Mouse (Mus musculus) olfactory bulb, adult 2 months (tissue): ENCODE data around the gene Prr5l. TPM values are rescaled to one million over a fixed set of nuclear protein-coding genes. Genes with fewer than 3 reads are reported as not detected.

ENCODE experiments used
- H3K27ac ChIP-seq: fragments of 200-500 bp; 2 replicates; pipeline ENCODE4 v1.5.1; 2012; ENCODE audit warnings: low read depth, low read length; ENCODE audit not compliant: insufficient read depth
- H3K4me1 ChIP-seq: fragments of 200-500 bp; 2 replicates; pipeline ENCODE4 v1.6.1; 2012; ENCODE audit warnings: low read length; ENCODE audit not compliant: control insufficient read depth, insufficient read depth
- H3K4me3 ChIP-seq: fragments of 200-500 bp; 2 replicates; pipeline ENCODE4 v1.5.1; 2012; ENCODE audit warnings: mild to moderate bottlenecking, low read depth, low read length, moderate library complexity; ENCODE audit not compliant: insufficient read depth
- CTCF ChIP-seq: fragments of 200-500 bp; IDR thresholded peaks from 2 replicates; pipeline ENCODE4 v1.5.1; 2012; ENCODE audit warnings: low read depth, mild to moderate bottlenecking, low read length, moderate library complexity; ENCODE audit not compliant: insufficient read depth
- POLR2A ChIP-seq: fragments of 200-500 bp; IDR thresholded peaks from 2 replicates; pipeline ENCODE4 v1.6.1; 2012; ENCODE audit warnings: mild to moderate bottlenecking, low read depth, low read length, moderate library complexity; ENCODE audit not compliant: insufficient read depth
- WGBS: fragments of 180-500 bp; shearing (Covaris S2); methylation state at CpG from one replicate; pipeline ENCODE4 v1.1.7; 2018; 5-methylcytosine and 5-hydroxymethylcytosine counted together
- polyA plus RNA-seq: library from polyadenylated mRNA; stranded (reverse); fragments of >200 nt; gene quantifications from 2 replicates; pipeline ENCODE4 v1.2.4, GENCODE M21; 2012; ENCODE audit warnings: low replicate concordance; ENCODE audit not compliant: missing spikeins, insufficient read depth, insufficient read length

Prr5l gene
- polyA plus RNA-seq, 1 experiment: not detected

DNA sequence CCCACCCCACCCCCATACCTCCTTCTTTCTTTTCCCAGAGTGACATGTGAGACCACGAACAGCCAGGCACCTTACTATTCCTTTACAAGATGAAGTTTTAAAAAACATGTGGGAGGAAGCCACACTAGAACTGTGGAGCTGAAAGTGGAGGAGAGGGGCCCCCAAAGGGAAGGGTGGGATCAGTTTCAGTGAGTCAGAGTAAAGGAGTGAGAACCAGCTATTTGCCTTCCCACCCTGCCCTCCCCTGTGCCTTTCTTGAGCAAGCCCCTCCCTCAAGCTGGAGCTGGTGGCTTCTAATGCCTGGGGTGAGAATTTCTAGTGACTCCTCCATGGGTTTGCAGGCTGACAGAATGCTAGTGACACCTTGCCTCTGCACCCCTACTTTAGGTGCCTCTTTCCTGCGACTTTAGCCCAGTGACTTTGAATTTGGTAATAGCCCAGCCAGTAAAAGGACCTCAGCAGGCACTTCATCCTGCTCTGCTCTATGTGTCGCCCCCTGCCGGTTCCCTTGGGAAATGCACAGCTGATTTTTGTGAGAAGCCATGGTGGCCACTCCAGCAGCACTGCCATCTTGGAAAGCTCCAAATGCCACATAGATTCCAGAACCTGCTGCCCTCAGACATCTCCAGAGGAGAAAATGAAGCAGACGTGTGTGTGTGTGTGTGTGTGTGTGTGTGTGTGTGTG lies 67.4 kb downstream of the Prr5l start:
- 32% methylated on average over 5 of the region's 5 CpGs for WGBS
- no peaks in the 10 kb centered on the region for H3K4me1 ChIP-seq
- TF ChIP-seq CTCF (peak; percentile 41; the same call in 1 of the 2 replicates), POLR2A (no peak)
- H3K27ac ChIP-seq: no peak overlapping the region
- no peak overlapping the region for H3K4me3 ChIP-seq

DNA sequence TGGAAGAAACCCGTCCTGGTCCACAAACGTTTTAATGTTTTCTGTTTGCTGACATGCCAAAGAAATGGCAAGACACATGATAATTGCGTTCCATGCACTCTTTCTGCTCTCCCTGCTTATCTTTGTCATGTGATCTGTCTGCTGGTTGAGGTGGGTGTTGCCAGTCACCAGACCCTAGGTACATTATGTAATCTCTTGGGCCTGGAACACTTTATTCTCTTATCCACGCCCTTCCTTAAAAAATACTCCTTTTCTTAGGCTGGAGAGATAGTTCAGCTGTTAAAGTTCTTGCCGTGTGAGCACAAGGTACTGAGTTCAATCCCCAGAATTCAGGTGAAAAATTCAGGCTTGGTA lies 68.6 kb downstream of the Prr5l start:
- H3K4me1 ChIP-seq: no peaks in the 10 kb centered on the region
- TF ChIP-seq CTCF (no peak), POLR2A (no peak)
- H3K27ac ChIP-seq: no peak overlapping the region
- no peak overlapping the region for H3K4me3 ChIP-seq
- WGBS: 90% methylated on average over 5 of the region's 5 CpGs

GRCm38 (mm10) chr2:101813581-101814271 lies 69.1 kb downstream of the Prr5l start:
- WGBS: 82% methylated on average over 6 of the region's 6 CpGs
- Histone ChIP-seq H3K4me1 (no peaks in the 10 kb centered on the region), H3K27ac (no peak overlapping the region), H3K4me3 (no peak overlapping the region)
- TF ChIP-seq CTCF (no peak), POLR2A (no peak)

DNA sequence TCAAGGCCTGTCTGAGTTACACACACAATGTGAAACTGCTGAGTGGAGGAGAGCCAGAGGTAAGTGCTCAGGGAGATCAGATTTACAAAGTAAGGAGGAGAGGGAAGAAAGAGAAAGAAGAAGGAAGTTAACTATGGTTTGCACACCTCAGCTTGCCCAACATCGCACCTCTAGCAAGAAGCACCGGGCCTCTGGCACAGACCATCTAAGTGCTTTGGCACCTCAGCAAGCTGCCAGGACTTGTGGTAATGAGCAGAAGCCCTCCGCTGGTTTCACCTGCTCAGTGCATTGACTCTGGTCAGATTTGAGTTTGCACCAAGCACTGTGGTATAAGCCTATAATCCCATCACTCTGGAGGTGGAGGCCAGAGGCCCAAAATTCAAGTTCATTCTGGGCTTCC lies 70.9 kb downstream of the Prr5l start:
- Histone ChIP-seq H3K4me1 (no peaks in the 10 kb centered on the region), H3K4me3 (no peak overlapping the region), H3K27ac (no peak overlapping the region)
- TF ChIP-seq POLR2A: no peak
- TF ChIP-seq CTCF: no peak
- WGBS: 95% methylated on average over 3 of the region's 3 CpGs

GRCm38 (mm10) chr2:101810774-101811173 lies 72.1 kb downstream of the Prr5l start:
- H3K4me3 ChIP-seq: no peak overlapping the region
- TF ChIP-seq CTCF: no peak
- no peak for TF ChIP-seq POLR2A
- H3K4me1 ChIP-seq: no peaks in the 10 kb centered on the region
- WGBS: 69% methylated on average over 8 of the region's 8 CpGs
- no peak overlapping the region for H3K27ac ChIP-seq

- no peaks in the 10 kb centered on the region for H3K4me1 ChIP-seq
- WGBS: 96% methylated on average over 6 of the region's 6 CpGs
- TF ChIP-seq POLR2A (no peak), CTCF (no peak)
- H3K4me3 ChIP-seq: no peak overlapping the region
- H3K27ac ChIP-seq: no peak overlapping the region
Measured at GRCm38 (mm10) chr2:101809640-101810305, 73.1 kb downstream of the Prr5l start.

DNA sequence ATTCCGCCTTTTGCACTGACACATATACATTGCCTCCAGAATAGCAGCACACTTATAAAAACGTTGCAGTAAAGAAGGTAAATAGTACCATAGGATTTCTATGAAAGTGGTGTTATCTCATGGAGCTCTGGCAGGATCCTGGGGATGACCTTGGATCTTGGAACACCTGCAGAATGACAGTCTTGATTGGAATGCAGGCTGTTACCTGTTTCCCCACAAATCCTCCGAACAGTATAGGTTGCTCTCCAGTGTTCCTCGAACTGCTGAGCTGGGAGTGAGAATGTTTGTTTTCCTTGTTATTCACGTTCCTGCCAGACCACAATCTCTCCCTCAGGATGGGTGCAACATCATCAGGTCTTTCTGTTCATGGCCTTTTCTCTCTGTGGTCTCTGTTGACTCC lies 75.1 kb downstream of the Prr5l start:
- TF ChIP-seq CTCF: no peak
- TF ChIP-seq POLR2A: no peak
- no peaks in the 10 kb centered on the region for H3K4me1 ChIP-seq
- H3K27ac ChIP-seq: no peak overlapping the region
- WGBS: 86% methylated on average over 5 of the region's 5 CpGs
- H3K4me3 ChIP-seq: no peak overlapping the region

DNA sequence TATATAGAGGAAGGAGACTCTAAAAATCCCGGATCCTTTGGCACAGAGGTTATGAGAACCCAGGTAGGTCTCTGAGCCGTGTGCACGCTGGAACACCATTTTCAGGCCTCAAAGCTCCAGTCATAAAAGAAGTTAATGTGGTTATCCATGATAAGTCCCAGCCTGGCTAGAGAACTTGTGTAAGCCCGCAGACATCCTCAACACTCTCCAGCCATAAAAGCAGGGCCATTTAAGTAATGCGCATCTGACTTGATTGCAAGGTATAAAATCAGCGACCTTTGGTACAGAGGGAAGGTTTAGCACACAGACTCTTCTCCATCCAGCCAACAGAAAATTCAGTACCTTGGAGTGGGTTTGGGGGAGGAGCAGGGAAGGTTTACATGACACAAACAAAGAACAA lies 80.6 kb downstream of the Prr5l start:
- Histone ChIP-seq H3K4me3 (no peak overlapping the region), H3K27ac (no peak overlapping the region), H3K4me1 (peaks cover 6% of the 10 kb centered on the region)
- WGBS: 94% methylated on average over 6 of the region's 6 CpGs
- TF ChIP-seq POLR2A (no peak), CTCF (no peak)

DNA sequence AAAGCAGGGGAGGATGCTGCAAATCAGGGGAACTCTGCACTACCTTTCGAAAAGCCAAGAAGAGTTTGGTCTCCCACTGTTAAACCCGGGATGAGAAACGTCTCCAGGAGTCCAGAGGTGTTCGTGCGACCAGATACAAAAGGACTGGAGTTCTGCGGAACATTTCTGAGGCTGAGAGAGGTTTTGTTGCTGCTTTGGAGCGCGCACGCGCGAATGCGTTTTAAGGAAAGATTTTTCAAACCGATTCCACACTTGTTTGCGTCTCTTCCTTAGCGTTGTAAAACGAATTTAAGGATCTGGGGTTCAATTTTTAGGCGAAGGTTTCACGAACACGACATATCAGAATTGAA lies 85.0 kb downstream of the Prr5l start:
- TF ChIP-seq POLR2A (no peak), CTCF (no peak)
- Histone ChIP-seq H3K4me3 (peak overlapping the region; percentile 40), H3K27ac (no peak overlapping the region), H3K4me1 (peaks cover 19% of the 10 kb centered on the region)
- 2% methylated on average over 19 of the region's 19 CpGs for WGBS
